Mouse (Mus musculus) stomach, embryonic 16.5 days (tissue): ENCODE results near the gene Inpp5d. TPM values are rescaled to one million over a fixed set of nuclear protein-coding genes. Genes with fewer than 3 reads are reported as not detected.

Experiments used
- ATAC-seq: fragments of 200-750 bp; cut with Nextera tagmentation; 2 replicates; pipeline ENCODE4 v1.8.0; 2017; ENCODE audit warnings: moderate number of reproducible peaks, moderate TSS enrichment; ENCODE audit not compliant: insufficient read depth, low FRiP score
- H3K27ac ChIP-seq: fragments of 300-500 bp; sonication (generic); 2 replicates; pipeline ENCODE4 v1.5.1; 2014; ENCODE audit warnings: low read length
- H3K27me3 ChIP-seq: fragments of 300-500 bp; sonication (generic); 2 replicates; pipeline ENCODE4 v1.6.1; 2014; ENCODE audit warnings: low read length, control low read depth, mixed read lengths; ENCODE audit not compliant: control insufficient read depth, insufficient read depth
- H3K36me3 ChIP-seq: fragments of 300-500 bp; sonication (generic); 2 replicates; pipeline ENCODE4 v1.6.1; 2014; ENCODE audit warnings: low read length; ENCODE audit not compliant: control insufficient read depth, insufficient read depth
- H3K4me1 ChIP-seq: fragments of 300-500 bp; sonication (generic); 2 replicates; pipeline ENCODE4 v1.6.1; 2014; ENCODE audit warnings: low read length, control low read depth, mixed read lengths; ENCODE audit not compliant: control insufficient read depth, insufficient read depth
- H3K4me2 ChIP-seq: fragments of 300-500 bp; sonication (generic); 2 replicates; pipeline ENCODE4 v1.6.1; 2014; ENCODE audit warnings: low read depth, low read length, mixed read lengths
- H3K4me3 ChIP-seq: fragments of 300-500 bp; sonication (generic); replicated peaks from 2 replicates; pipeline ENCODE4 v1.5.1; 2014; ENCODE audit warnings: mild to moderate bottlenecking, low read length
- H3K9ac ChIP-seq: fragments of 300-500 bp; sonication (generic); 2 replicates; pipeline ENCODE4 v1.6.1; 2014; ENCODE audit warnings: low read length
- H3K9me3 ChIP-seq: fragments of 300-500 bp; sonication (generic); replicated peaks from 2 replicates; pipeline ENCODE4 v1.6.1; 2016; ENCODE audit warnings: low read length, control low read depth; ENCODE audit not compliant: control insufficient read depth
- WGBS: fragments of 180-500 bp; shearing (Covaris S2); extraction: QIAGEN DNeasy Blood & Tissue Kit; methylation state at CpG from one replicate; pipeline ENCODE4 v1.1.7; 2014; 5-methylcytosine and 5-hydroxymethylcytosine counted together
- polyA plus RNA-seq: library from polyadenylated mRNA; unstranded; fragments of >200 nt; fragmentation: Nextera tagmentation; extraction: Ambion mirVana; gene quantifications from 2 replicates; pipeline ENCODE4 v1.2.1, GENCODE M21; 2015

Gene Inpp5d
- polyA plus RNA-seq, 1 experiment from 2014 or later: 8.6 TPM

GRCm38 (mm10) chr1:87647820-87648219 lies 27.7 kb downstream of the Inpp5d start:
- WGBS: 91% methylated on average over 1 of the region's 1 CpGs
- H3K27ac ChIP-seq: no peak overlapping the region
- ATAC-seq: no peak

GRCm38 (mm10) chr1:87648657-87649056 lies 28.5 kb downstream of the Inpp5d start:
- WGBS: 37% methylated on average over 7 of the region's 7 CpGs

More at GRCm38 (mm10) chr1:87647820-87648219, 27.7 kb downstream of the Inpp5d start:
- Histone ChIP-seq H3K9ac (no peak overlapping the region), H3K4me3 (no peak overlapping the region), H3K4me1 (no peaks in the 10 kb centered on the region; the same call in 1 of the 2 replicates), H3K36me3 (no peaks in the 10 kb centered on the region), H3K4me2 (no peak overlapping the region), H3K27me3 (no peaks in the 10 kb centered on the region), H3K9me3 (no peaks in the 10 kb centered on the region)

GRCm38 (mm10) chr1:87649219-87649805 lies 29.2 kb downstream of the Inpp5d start:
- no peaks in the 10 kb centered on the region for H3K36me3 ChIP-seq
- H3K4me2 ChIP-seq: no peak overlapping the region
- no peak for ATAC-seq
- H3K9ac ChIP-seq: no peak overlapping the region
- H3K4me3 ChIP-seq: no peak overlapping the region
- H3K9me3 ChIP-seq: no peaks in the 10 kb centered on the region
- H3K27ac ChIP-seq: no peak overlapping the region
- no peaks in the 10 kb centered on the region for H3K27me3 ChIP-seq
- 43% methylated on average over 4 of the region's 4 CpGs for WGBS
- H3K4me1 ChIP-seq: no peaks in the 10 kb centered on the region; the same call in 1 of the 2 replicates

More at GRCm38 (mm10) chr1:87648657-87649056, 28.5 kb downstream of the Inpp5d start:
- no peak overlapping the region for H3K4me3 ChIP-seq
- no peak overlapping the region for H3K4me2 ChIP-seq
- no peaks in the 10 kb centered on the region for H3K27me3 ChIP-seq
- H3K27ac ChIP-seq: no peak overlapping the region
- no peaks in the 10 kb centered on the region; the same call in 1 of the 2 replicates for H3K4me1 ChIP-seq
- H3K9ac ChIP-seq: no peak overlapping the region
- H3K36me3 ChIP-seq: no peaks in the 10 kb centered on the region
- ATAC-seq: no peak
- H3K9me3 ChIP-seq: no peaks in the 10 kb centered on the region

- Histone ChIP-seq H3K27me3 (no peaks in the 10 kb centered on the region), H3K4me2 (no peak overlapping the region), H3K27ac (no peak overlapping the region), H3K4me3 (no peak overlapping the region), H3K9ac (no peak overlapping the region), H3K9me3 (no peaks in the 10 kb centered on the region), H3K4me1 (no peaks in the 10 kb centered on the region; the same call in 1 of the 2 replicates), H3K36me3 (no peaks in the 10 kb centered on the region)
- WGBS: 88% methylated on average over 8 of the region's 8 CpGs
- ATAC-seq: no peak
Measured at GRCm38 (mm10) chr1:87649958-87650474, 29.9 kb downstream of the Inpp5d start.

- ATAC-seq: no peak
- no peak overlapping the region for H3K4me2 ChIP-seq
- no peak overlapping the region for H3K27ac ChIP-seq
- no peak overlapping the region for H3K4me3 ChIP-seq
- 61% methylated on average over 8 of the region's 8 CpGs for WGBS
- H3K36me3 ChIP-seq: no peaks in the 10 kb centered on the region
- no peaks in the 10 kb centered on the region for H3K9me3 ChIP-seq
- H3K9ac ChIP-seq: no peak overlapping the region
- no peaks in the 10 kb centered on the region; the same call in 1 of the 2 replicates for H3K4me1 ChIP-seq
- H3K27me3 ChIP-seq: no peaks in the 10 kb centered on the region
Measured at GRCm38 (mm10) chr1:87650611-87651079, 30.5 kb downstream of the Inpp5d start.

- WGBS: 86% methylated on average over 1 of the region's 1 CpGs
- no peaks in the 10 kb centered on the region; the same call in 1 of the 2 replicates for H3K4me1 ChIP-seq
- no peak overlapping the region for H3K9ac ChIP-seq
- no peaks in the 10 kb centered on the region for H3K27me3 ChIP-seq
- H3K9me3 ChIP-seq: no peaks in the 10 kb centered on the region
- H3K4me2 ChIP-seq: no peak overlapping the region
- ATAC-seq: no peak
- H3K4me3 ChIP-seq: no peak overlapping the region
- no peak overlapping the region for H3K27ac ChIP-seq
- H3K36me3 ChIP-seq: no peaks in the 10 kb centered on the region
Measured at GRCm38 (mm10) chr1:87651436-87651835, 31.3 kb downstream of the Inpp5d start.

GRCm38 (mm10) chr1:87655101-87655500 lies 35.0 kb downstream of the Inpp5d start:
- H3K36me3 ChIP-seq: no peaks in the 10 kb centered on the region
- H3K9ac ChIP-seq: no peak overlapping the region
- no peak overlapping the region for H3K4me3 ChIP-seq
- 40% methylated on average over 5 of the region's 5 CpGs for WGBS
- H3K4me2 ChIP-seq: no peak overlapping the region
- peaks cover 3% of the 10 kb centered on the region; the same call in 1 of the 2 replicates for H3K4me1 ChIP-seq
- no peak for ATAC-seq
- H3K27ac ChIP-seq: no peak overlapping the region
- no peaks in the 10 kb centered on the region for H3K27me3 ChIP-seq
- no peaks in the 10 kb centered on the region for H3K9me3 ChIP-seq

- H3K4me1 ChIP-seq: peaks cover 3% of the 10 kb centered on the region; the same call in 1 of the 2 replicates
- no peaks in the 10 kb centered on the region for H3K27me3 ChIP-seq
- H3K9me3 ChIP-seq: no peaks in the 10 kb centered on the region
- no peak overlapping the region for H3K9ac ChIP-seq
- no peak overlapping the region for H3K4me2 ChIP-seq
- peak; percentile 17; the same call in 1 of the 2 replicates for ATAC-seq
- no peak overlapping the region for H3K27ac ChIP-seq
- no peaks in the 10 kb centered on the region for H3K36me3 ChIP-seq
- no peak overlapping the region for H3K4me3 ChIP-seq
- 76% methylated on average over 3 of the region's 3 CpGs for WGBS
Measured at GRCm38 (mm10) chr1:87658063-87658462, 38.0 kb downstream of the Inpp5d start.

GRCm38 (mm10) chr1:87658485-87658884 lies 38.4 kb downstream of the Inpp5d start:
- Histone ChIP-seq H3K36me3 (no peaks in the 10 kb centered on the region), H3K27ac (no peak overlapping the region), H3K4me2 (no peak overlapping the region), H3K4me1 (peaks cover 3% of the 10 kb centered on the region; the same call in 1 of the 2 replicates), H3K4me3 (no peak overlapping the region), H3K9me3 (0 out of 2 replicates have a peak, but pooled peaks cover under 1% of the 10 kb centered on the region), H3K27me3 (no peaks in the 10 kb centered on the region), H3K9ac (no peak overlapping the region)
- WGBS: 83% methylated on average over 2 of the region's 2 CpGs
- no peak for ATAC-seq
